Mouse (Mus musculus) layer of hippocampus, adult 6 months (tissue): ENCODE results near the gene Elavl2. TPM values are rescaled to one million over a fixed set of nuclear protein-coding genes. Genes with fewer than 3 reads are reported as not detected.

Source experiments
- long read RNA-seq, 2 experiments: library from polyadenylated mRNA; unstranded; transcript quantifications; one replicate each; pipeline ENCODE4 v2.0.0; 2019 to 2020
- microRNA-seq: library from miRNA; unstranded; fragments of <30 nt; microRNA quantifications from one replicate; pipeline ENCODE4 v1.2.0, GENCODE M21; 2020
- polyA plus RNA-seq: library from polyadenylated mRNA; unstranded; fragments of <200 nt; fragmentation: Nextera tagmentation; gene quantifications from 2 replicates; pipeline ENCODE4 v1.2.3, GENCODE M21; 2021

The Elavl2 gene
- 8.8 and 9.3 TPM in 2 replicates for polyA plus RNA-seq
- long read RNA-seq, experiment 1, full-length matches to known transcripts: 2 of 28 reads
- long read RNA-seq, experiment 1, partial matches to known transcripts: 2 of 28 reads
- long read RNA-seq, experiment 1, other reads (novel, unspliced or antisense): 24 of 28 reads
- long read RNA-seq, experiment 2, full-length matches to known transcripts: 11 of 38 reads
- long read RNA-seq, experiment 2, partial matches to known transcripts: 4 of 38 reads
- long read RNA-seq, experiment 2, other reads (novel, unspliced or antisense): 23 of 38 reads

GRCm38 (mm10) chr4:91400423-91400822, at the start of gene Elavl2:
Elavl2 (minus strand) TSS chr4:91400785.

Small RNAs within 50 kb of the gene (microRNA-seq; reads per million reads assigned to microRNA genes)
- not detected for gene Mir6402
